Mouse (Mus musculus): ENCODE results near the gene Lysmd2.
"Not testable (repeated sequence)": the region's sequence is repeated elsewhere in the genome, so short reads cannot be mapped to it uniquely, and the experiment has no call there.

Lysmd2 gene

GRCm38 (mm10) chr9:75625556-75626307 lies at the start of gene Lysmd2:
TSS of gene Lysmd2 (plus strand) at chr9:75625741.
- peak; percentile 3 to 14 for DNase-seq

- DNase-seq: no peak
These were observed 46.2 kb upstream of the Lysmd2 start for GRCm38 (mm10) chr9:75579321-75579720.

GRCm38 (mm10) chr9:75581694-75582350 lies 43.7 kb upstream of the Lysmd2 start:
- peak; percentile 7 to 26 for DNase-seq

GRCm38 (mm10) chr9:75589850-75590790 lies 35.4 kb upstream of the Lysmd2 start:
- no peak for DNase-seq

GRCm38 (mm10) chr9:75593481-75593880 lies 32.1 kb upstream of the Lysmd2 start:
- DNase-seq: no peak

- no peak for DNase-seq
These were observed 28.5 kb upstream of the Lysmd2 start for GRCm38 (mm10) chr9:75597036-75597435.

GRCm38 (mm10) chr9:75597596-75597995 lies 27.9 kb upstream of the Lysmd2 start:
- DNase-seq: no peak

GRCm38 (mm10) chr9:75599191-75599841 lies 26.2 kb upstream of the Lysmd2 start:
- DNase-seq: no peak

GRCm38 (mm10) chr9:75600166-75600934 lies 25.2 kb upstream of the Lysmd2 start:
- no peak for DNase-seq

- DNase-seq: no peak
These were observed 24.0 kb upstream of the Lysmd2 start for GRCm38 (mm10) chr9:75601510-75601909.

GRCm38 (mm10) chr9:75607496-75607895 lies 18.0 kb upstream of the Lysmd2 start:
- DNase-seq: no peak

- DNase-seq: no peak
These were observed 16.0 kb upstream of the Lysmd2 start for GRCm38 (mm10) chr9:75609505-75609904.

- DNase-seq: no peak
These were observed 15.6 kb upstream of the Lysmd2 start for GRCm38 (mm10) chr9:75609965-75610364.

GRCm38 (mm10) chr9:75610571-75611493 lies 14.7 kb upstream of the Lysmd2 start, which contains the start of gene Tmod2:
TSS of gene Tmod2 (minus strand) at chr9:75611325.
- no peak for DNase-seq

GRCm38 (mm10) chr9:75616560-75616959 lies 9.0 kb upstream of the Lysmd2 start:
- DNase-seq: no peak

GRCm38 (mm10) chr9:75618836-75619400 lies 6.6 kb upstream of the Lysmd2 start:
- DNase-seq: no peak

GRCm38 (mm10) chr9:75619761-75620160 lies 5.8 kb upstream of the Lysmd2 start:
- not testable (repeated sequence) for DNase-seq

GRCm38 (mm10) chr9:75621428-75621827 lies 4.1 kb upstream of the Lysmd2 start:
- no peak for DNase-seq

- no peak for DNase-seq
These were observed 472 bp upstream of the Lysmd2 start for GRCm38 (mm10) chr9:75624983-75625555.

- no peak for DNase-seq
These were observed 715 bp downstream of the Lysmd2 start for GRCm38 (mm10) chr9:75626308-75626604.

Measured in kidney, adult 8-10 months (tissue).